Mouse (Mus musculus): ENCODE measurements around the gene Ppm1l. TPM values are rescaled to one million over a fixed set of nuclear protein-coding genes. Genes with fewer than 3 reads are reported as not detected.

Gene Ppm1l
- polyA plus RNA-seq, 1 experiment from 2014 or later = 23.3 TPM

GRCm38 (mm10) chr3:69484006-69484574 lies 167.4 kb downstream of the Ppm1l start:
- Histone ChIP-seq H3K4me1 (ENCODE audit: control insufficient read depth, insufficient read depth, low read length) (peaks cover 14% of the 10 kb centered on the region; the same call in 1 of the 2 replicates), H3K27me3 (ENCODE audit: control insufficient read depth, insufficient read depth, low read length) (no peaks in the 10 kb centered on the region), H3K9me3 (ENCODE audit: control insufficient read depth, low read length) (no peaks in the 10 kb centered on the region), H3K27ac (ENCODE audit: low read depth, low read length) (no peak overlapping the region), H3K9ac (replicated peaks; ENCODE audit: low read depth, low read length) (no peak overlapping the region), H3K36me3 (ENCODE audit: control insufficient read depth, insufficient read depth, low read length) (no peaks in the 10 kb centered on the region), H3K4me3 (ENCODE audit: low read depth, low read length) (no peak overlapping the region), H3K4me2 (ENCODE audit: low read depth, low read length) (no peak overlapping the region)
- WGBS = 72% methylated on average over 13 of the region's 13 CpGs
- no peak for ATAC-seq (ENCODE audit: low read depth)

GRCm38 (mm10) chr3:69484582-69484981 lies 167.9 kb downstream of the Ppm1l start:
- 75% methylated on average over 4 of the region's 4 CpGs for WGBS
- Histone ChIP-seq H3K27ac (ENCODE audit: low read depth, low read length) (no peak overlapping the region), H3K4me1 (ENCODE audit: control insufficient read depth, insufficient read depth, low read length) (peaks cover 14% of the 10 kb centered on the region; the same call in 1 of the 2 replicates), H3K9ac (replicated peaks; ENCODE audit: low read depth, low read length) (no peak overlapping the region), H3K4me3 (ENCODE audit: low read depth, low read length) (no peak overlapping the region), H3K27me3 (ENCODE audit: control insufficient read depth, insufficient read depth, low read length) (no peaks in the 10 kb centered on the region), H3K4me2 (ENCODE audit: low read depth, low read length) (no peak overlapping the region), H3K36me3 (ENCODE audit: control insufficient read depth, insufficient read depth, low read length) (no peaks in the 10 kb centered on the region), H3K9me3 (ENCODE audit: control insufficient read depth, low read length) (no peaks in the 10 kb centered on the region)
- no peak for ATAC-seq (ENCODE audit: low read depth)

GRCm38 (mm10) chr3:69485347-69485746 lies 168.7 kb downstream of the Ppm1l start:
- Histone ChIP-seq H3K4me2 (ENCODE audit: low read depth, low read length) (no peak overlapping the region), H3K4me1 (ENCODE audit: control insufficient read depth, insufficient read depth, low read length) (peaks cover 14% of the 10 kb centered on the region; the same call in 1 of the 2 replicates), H3K36me3 (ENCODE audit: control insufficient read depth, insufficient read depth, low read length) (no peaks in the 10 kb centered on the region), H3K9ac (replicated peaks; ENCODE audit: low read depth, low read length) (no peak overlapping the region), H3K27me3 (ENCODE audit: control insufficient read depth, insufficient read depth, low read length) (no peaks in the 10 kb centered on the region), H3K27ac (ENCODE audit: low read depth, low read length) (no peak overlapping the region), H3K9me3 (ENCODE audit: control insufficient read depth, low read length) (no peaks in the 10 kb centered on the region), H3K4me3 (ENCODE audit: low read depth, low read length) (no peak overlapping the region)
- ATAC-seq (ENCODE audit: low read depth) = no peak
- WGBS = 95% methylated on average over 3 of the region's 3 CpGs

GRCm38 (mm10) chr3:69485756-69486155 lies 169.1 kb downstream of the Ppm1l start:
- Histone ChIP-seq H3K4me1 (ENCODE audit: control insufficient read depth, insufficient read depth, low read length) (peaks cover 14% of the 10 kb centered on the region; the same call in 1 of the 2 replicates), H3K9ac (replicated peaks; ENCODE audit: low read depth, low read length) (no peak overlapping the region), H3K4me2 (ENCODE audit: low read depth, low read length) (no peak overlapping the region), H3K9me3 (ENCODE audit: control insufficient read depth, low read length) (no peaks in the 10 kb centered on the region), H3K27me3 (ENCODE audit: control insufficient read depth, insufficient read depth, low read length) (no peaks in the 10 kb centered on the region), H3K27ac (ENCODE audit: low read depth, low read length) (no peak overlapping the region), H3K36me3 (ENCODE audit: control insufficient read depth, insufficient read depth, low read length) (no peaks in the 10 kb centered on the region), H3K4me3 (ENCODE audit: low read depth, low read length) (no peak overlapping the region)
- no peak for ATAC-seq (ENCODE audit: low read depth)
- WGBS = 51% methylated on average over 2 of the region's 2 CpGs

GRCm38 (mm10) chr3:69487471-69487870 lies 170.8 kb downstream of the Ppm1l start:
- H3K4me3 ChIP-seq (ENCODE audit: low read depth, low read length) = no peak overlapping the region
- H3K4me1 ChIP-seq (ENCODE audit: control insufficient read depth, insufficient read depth, low read length) = peaks cover 14% of the 10 kb centered on the region; the same call in 1 of the 2 replicates
- no peaks in the 10 kb centered on the region for H3K27me3 ChIP-seq (ENCODE audit: control insufficient read depth, insufficient read depth, low read length)
- H3K9me3 ChIP-seq (ENCODE audit: control insufficient read depth, low read length) = no peaks in the 10 kb centered on the region
- no peak overlapping the region; the same call in 1 of the 2 replicates for H3K27ac ChIP-seq (ENCODE audit: low read depth, low read length)
- H3K9ac ChIP-seq (replicated peaks; ENCODE audit: low read depth, low read length) = no peak overlapping the region
- ATAC-seq (ENCODE audit: low read depth) = peak; percentile 36; the same call in 1 of the 2 replicates
- H3K4me2 ChIP-seq (ENCODE audit: low read depth, low read length) = no peak overlapping the region
- H3K36me3 ChIP-seq (ENCODE audit: control insufficient read depth, insufficient read depth, low read length) = no peaks in the 10 kb centered on the region
- WGBS = 54% methylated on average over 6 of the region's 6 CpGs

GRCm38 (mm10) chr3:69489669-69490068 lies 173.0 kb downstream of the Ppm1l start:
- H3K9me3 ChIP-seq (ENCODE audit: control insufficient read depth, low read length) = no peaks in the 10 kb centered on the region
- no peak for ATAC-seq (ENCODE audit: low read depth)
- H3K27ac ChIP-seq (ENCODE audit: low read depth, low read length) = no peak overlapping the region
- 86% methylated on average over 3 of the region's 3 CpGs for WGBS
- H3K36me3 ChIP-seq (ENCODE audit: control insufficient read depth, insufficient read depth, low read length) = no peaks in the 10 kb centered on the region
- H3K4me3 ChIP-seq (ENCODE audit: low read depth, low read length) = no peak overlapping the region
- peaks cover 7% of the 10 kb centered on the region; the same call in 1 of the 2 replicates for H3K4me1 ChIP-seq (ENCODE audit: control insufficient read depth, insufficient read depth, low read length)
- H3K9ac ChIP-seq (replicated peaks; ENCODE audit: low read depth, low read length) = no peak overlapping the region
- H3K4me2 ChIP-seq (ENCODE audit: low read depth, low read length) = no peak overlapping the region
- H3K27me3 ChIP-seq (ENCODE audit: control insufficient read depth, insufficient read depth, low read length) = no peaks in the 10 kb centered on the region

- Histone ChIP-seq H3K36me3 (ENCODE audit: control insufficient read depth, insufficient read depth, low read length) (no peaks in the 10 kb centered on the region), H3K27me3 (ENCODE audit: control insufficient read depth, insufficient read depth, low read length) (no peaks in the 10 kb centered on the region), H3K4me2 (ENCODE audit: low read depth, low read length) (no peak overlapping the region), H3K4me3 (ENCODE audit: low read depth, low read length) (no peak overlapping the region), H3K4me1 (ENCODE audit: control insufficient read depth, insufficient read depth, low read length) (peaks cover 7% of the 10 kb centered on the region; the same call in 1 of the 2 replicates), H3K9me3 (ENCODE audit: control insufficient read depth, low read length) (no peaks in the 10 kb centered on the region), H3K27ac (ENCODE audit: low read depth, low read length) (no peak overlapping the region), H3K9ac (replicated peaks; ENCODE audit: low read depth, low read length) (no peak overlapping the region)
- WGBS = 76% methylated on average over 6 of the region's 6 CpGs
- ATAC-seq (ENCODE audit: low read depth) = no peak
Observed at GRCm38 (mm10) chr3:69490981-69491681, 174.5 kb downstream of the Ppm1l start.

GRCm38 (mm10) chr3:69494233-69495010 lies 177.8 kb downstream of the Ppm1l start:
- Histone ChIP-seq H3K36me3 (ENCODE audit: control insufficient read depth, insufficient read depth, low read length) (no peaks in the 10 kb centered on the region), H3K4me3 (ENCODE audit: low read depth, low read length) (no peak overlapping the region), H3K4me2 (ENCODE audit: low read depth, low read length) (no peak overlapping the region), H3K9me3 (ENCODE audit: control insufficient read depth, low read length) (no peaks in the 10 kb centered on the region), H3K27ac (ENCODE audit: low read depth, low read length) (no peak overlapping the region), H3K27me3 (ENCODE audit: control insufficient read depth, insufficient read depth, low read length) (no peaks in the 10 kb centered on the region), H3K4me1 (ENCODE audit: control insufficient read depth, insufficient read depth, low read length) (no peaks in the 10 kb centered on the region), H3K9ac (replicated peaks; ENCODE audit: low read depth, low read length) (no peak overlapping the region)
- WGBS = 47% methylated on average over 4 of the region's 4 CpGs
- peak; percentile 26; the same call in 1 of the 2 replicates for ATAC-seq (ENCODE audit: low read depth)

GRCm38 (mm10) chr3:69497178-69497577 lies 180.5 kb downstream of the Ppm1l start:
- no peak overlapping the region for H3K4me2 ChIP-seq (ENCODE audit: low read depth, low read length)
- ATAC-seq (ENCODE audit: low read depth) = no peak
- H3K27ac ChIP-seq (ENCODE audit: low read depth, low read length) = no peak overlapping the region
- H3K4me1 ChIP-seq (ENCODE audit: control insufficient read depth, insufficient read depth, low read length) = peaks cover 7% of the 10 kb centered on the region
- no peaks in the 10 kb centered on the region for H3K36me3 ChIP-seq (ENCODE audit: control insufficient read depth, insufficient read depth, low read length)
- no peak overlapping the region for H3K4me3 ChIP-seq (ENCODE audit: low read depth, low read length)
- no peaks in the 10 kb centered on the region for H3K27me3 ChIP-seq (ENCODE audit: control insufficient read depth, insufficient read depth, low read length)
- H3K9ac ChIP-seq (replicated peaks; ENCODE audit: low read depth, low read length) = no peak overlapping the region
- H3K9me3 ChIP-seq (ENCODE audit: control insufficient read depth, low read length) = no peaks in the 10 kb centered on the region
- 85% methylated on average over 3 of the region's 3 CpGs for WGBS
